Mouse (Mus musculus): ENCODE measurements at regions not wholly inside any gene's neighbourhood (a gene's known extent, or its start where the extent isn't known, plus 50 kb on each side); places are given as distances from the start of the nearest gene placed in this dataset.

GRCm38 (mm10) chr4:23271947-23272346, 783.8 kb upstream of the Pou3f2 start:
- TF ChIP-seq POLR2A (IDR thresholded peaks at IDR 0.05; ENCODE audit: low read depth, low read length), result no peak
- no peak for TF ChIP-seq CTCF (conservative IDR thresholded peaks at IDR 0.05; ENCODE audit: insufficient read depth, insufficient read length, low read depth, low read length)
